Mouse (Mus musculus): ENCODE measurements around the gene Olfr1425. TPM values are rescaled to one million over a fixed set of nuclear protein-coding genes. Genes with fewer than 3 reads are reported as not detected.
"Not testable (repeated sequence)": the region's sequence is repeated elsewhere in the genome, so short reads cannot be mapped to it uniquely, and the experiment has no call there.

Gene Olfr1425
- not detected in 2 replicates for polyA plus RNA-seq (2015; fragmentation: Nextera tagmentation; extraction: Ambion mirVana)

DNA sequence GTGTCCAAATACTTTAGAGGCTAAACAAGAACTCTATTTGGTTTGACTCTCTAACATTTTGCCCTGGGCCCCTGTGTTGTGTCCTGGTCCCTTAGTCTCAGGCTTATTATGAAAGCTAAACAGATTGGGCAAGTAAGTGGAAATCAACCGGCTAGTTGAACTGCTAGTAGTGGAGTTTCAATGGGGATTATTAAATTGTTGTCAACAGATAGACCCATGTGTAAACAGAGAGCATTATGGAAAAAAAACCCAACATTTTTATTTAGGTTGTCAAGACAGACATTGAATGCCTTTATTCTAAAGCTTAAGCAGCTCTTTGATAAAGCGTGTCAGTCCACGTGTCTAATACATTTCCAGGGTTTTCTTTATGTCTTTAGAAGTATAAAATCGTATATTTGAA lies at the start of gene Olfr1425:
Gene Olfr1425, minus strand, starts transcription at position 101 of the 400 bp plus-strand sequence.
- WGBS = 77% methylated on average over 4 of the region's 4 CpGs
- not testable (repeated sequence) for H3K9me3 ChIP-seq; H3K4me1 ChIP-seq; H3K4me3 ChIP-seq; H3K4me2 ChIP-seq; ATAC-seq (ENCODE audit: insufficient number of reproducible peaks, low FRiP score, low TSS enrichment, low read depth); H3K9ac ChIP-seq; H3K27ac ChIP-seq; H3K27me3 ChIP-seq; H3K36me3 ChIP-seq

DNA sequence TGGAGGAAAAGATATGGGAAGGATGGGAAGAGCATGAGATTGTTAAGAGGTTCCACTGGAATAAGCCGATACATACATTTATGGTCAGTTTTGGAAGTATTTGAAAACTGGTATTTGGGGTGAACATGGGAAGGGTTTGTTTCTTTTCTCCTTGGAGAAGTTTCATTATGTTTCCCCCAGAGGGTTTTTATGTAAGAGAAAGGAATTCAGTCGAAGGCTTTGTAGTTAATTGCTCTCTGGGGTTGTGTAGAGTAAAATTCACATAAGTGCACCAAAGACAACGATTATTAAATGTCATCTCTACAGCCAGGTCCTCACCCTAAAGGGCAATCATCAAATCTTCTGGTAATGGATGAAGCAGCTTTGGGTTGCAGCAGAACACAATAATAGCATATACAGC lies 45.6 kb upstream of the Olfr1425 start, which contains the start of gene Olfr76:
Gene Olfr76, minus strand, starts transcription at position 101 of the 400 bp plus-strand sequence.
- Histone ChIP-seq H3K4me2 (no peak within 1 kb of the TSS), H3K36me3 (no peaks in the 10 kb centered on the region), H3K27me3 (no peaks in the 10 kb centered on the region), H3K4me1 (no peaks in the 10 kb centered on the region), H3K9me3 (no peaks in the 10 kb centered on the region), H3K4me3 (no peak within 1 kb of the TSS), H3K9ac (no peak within 1 kb of the TSS), H3K27ac (no peak within 1 kb of the TSS)
- 64% methylated on average over 3 of the region's 3 CpGs for WGBS
- ATAC-seq (ENCODE audit: insufficient number of reproducible peaks, low FRiP score, low TSS enrichment, low read depth) = no peak

DNA sequence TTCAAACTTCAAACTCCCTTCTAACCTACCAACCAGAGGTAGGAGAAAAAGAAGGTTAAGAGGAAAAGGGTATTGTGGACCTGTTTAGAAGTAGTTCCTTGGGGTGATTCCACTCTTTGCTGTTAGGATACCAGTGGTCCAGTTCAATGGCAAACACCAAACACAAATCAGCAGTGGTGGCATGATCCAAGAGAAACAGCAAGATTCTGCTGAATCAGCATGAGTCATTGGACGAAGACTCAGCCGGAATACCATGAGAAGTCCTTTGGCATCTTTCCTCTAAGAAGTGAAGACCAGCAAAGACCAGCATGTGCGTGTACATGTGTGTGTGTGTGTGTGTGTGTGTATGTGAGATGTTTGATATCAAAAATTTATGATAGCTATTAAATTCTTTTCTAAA lies 38.9 kb upstream of the Olfr1425 start:
- Histone ChIP-seq H3K4me2 (no peak overlapping the region), H3K27ac (no peak overlapping the region), H3K4me3 (no peak overlapping the region), H3K4me1 (no peaks in the 10 kb centered on the region), H3K36me3 (no peaks in the 10 kb centered on the region), H3K9ac (no peak overlapping the region), H3K27me3 (no peaks in the 10 kb centered on the region), H3K9me3 (no peaks in the 10 kb centered on the region)
- WGBS = 85% methylated on average over 3 of the region's 3 CpGs
- no peak for ATAC-seq (ENCODE audit: insufficient number of reproducible peaks, low FRiP score, low TSS enrichment, low read depth)

DNA sequence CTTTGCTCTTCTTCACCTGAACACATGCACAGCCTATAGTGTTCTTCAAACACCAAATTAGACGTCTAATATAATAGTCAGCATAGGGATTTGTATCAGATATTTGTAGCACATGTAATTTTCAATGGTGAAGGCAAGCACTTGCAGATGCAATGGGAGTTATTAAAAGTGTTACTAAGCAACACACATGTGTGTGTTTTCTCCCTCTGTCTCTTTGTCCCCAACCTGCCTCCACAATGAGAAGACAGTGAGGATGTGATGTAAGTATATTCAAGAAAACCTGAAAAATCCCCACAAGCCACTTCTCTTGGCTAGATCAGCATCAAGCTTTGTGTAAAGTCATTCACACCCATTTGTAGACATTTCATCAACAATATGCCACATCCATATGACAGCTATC lies 38.3 kb upstream of the Olfr1425 start, which contains the start of gene Olfr1428:
Gene Olfr1428, minus strand, starts transcription at position 101 of the 400 bp plus-strand sequence.
- Histone ChIP-seq H3K4me2 (no peak within 1 kb of the TSS), H3K9ac (no peak within 1 kb of the TSS), H3K27ac (no peak within 1 kb of the TSS), H3K36me3 (no peaks in the 10 kb centered on the region), H3K4me1 (no peaks in the 10 kb centered on the region), H3K27me3 (no peaks in the 10 kb centered on the region), H3K9me3 (no peaks in the 10 kb centered on the region), H3K4me3 (no peak within 1 kb of the TSS)
- 72% methylated on average over 1 of the region's 1 CpGs for WGBS
- ATAC-seq (ENCODE audit: insufficient number of reproducible peaks, low FRiP score, low TSS enrichment, low read depth) = no peak

DNA sequence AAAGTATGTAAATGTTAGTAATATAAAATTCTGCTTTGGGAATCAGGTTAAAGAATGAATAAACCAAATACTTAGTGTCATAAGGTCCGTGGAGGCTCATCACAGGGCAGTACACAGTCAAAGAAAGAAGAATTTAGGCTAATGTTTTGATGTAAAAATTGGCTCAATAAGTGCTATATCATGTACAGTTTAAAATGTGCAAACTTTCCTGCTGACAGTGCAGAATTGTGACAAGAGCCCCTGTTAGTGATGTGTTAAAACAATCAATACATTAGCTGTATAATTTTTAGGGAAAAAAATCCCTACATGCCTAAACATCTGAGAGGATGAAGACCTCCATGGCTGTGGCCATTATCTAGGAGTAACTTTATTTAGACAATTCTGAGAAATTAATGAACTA lies 36.3 kb upstream of the Olfr1425 start:
- no peaks in the 10 kb centered on the region for H3K9me3 ChIP-seq
- no peaks in the 10 kb centered on the region for H3K27me3 ChIP-seq
- H3K36me3 ChIP-seq = no peaks in the 10 kb centered on the region
- no peak overlapping the region for H3K4me3 ChIP-seq
- no peak for ATAC-seq (ENCODE audit: insufficient number of reproducible peaks, low FRiP score, low TSS enrichment, low read depth)
- no peak overlapping the region for H3K27ac ChIP-seq
- no peak overlapping the region for H3K4me2 ChIP-seq
- no peaks in the 10 kb centered on the region for H3K4me1 ChIP-seq
- 61% methylated on average over 1 of the region's 1 CpGs for WGBS
- no peak overlapping the region for H3K9ac ChIP-seq

DNA sequence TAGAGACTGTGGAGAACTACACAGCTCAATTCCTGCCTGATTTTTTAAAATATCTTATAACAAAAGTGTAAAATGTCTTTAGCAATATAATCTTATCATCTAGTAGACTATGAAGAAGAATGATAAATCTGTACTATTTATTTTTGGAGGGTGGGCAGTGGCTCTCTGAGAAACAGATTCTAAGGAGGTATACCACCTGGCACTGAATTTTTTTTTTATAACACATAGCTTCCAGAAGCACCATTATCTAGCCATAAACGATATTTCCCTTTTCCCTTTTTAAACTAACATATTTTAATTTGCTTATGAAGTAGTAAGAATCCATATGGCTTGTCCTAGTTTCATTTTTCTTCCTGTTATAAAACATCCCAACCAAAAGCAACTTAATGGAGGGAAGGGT lies 27.0 kb upstream of the Olfr1425 start:
- no peaks in the 10 kb centered on the region for H3K36me3 ChIP-seq
- H3K4me1 ChIP-seq = no peaks in the 10 kb centered on the region
- H3K27ac ChIP-seq = no peak overlapping the region
- H3K4me2 ChIP-seq = no peak overlapping the region
- no peaks in the 10 kb centered on the region for H3K27me3 ChIP-seq
- no peak overlapping the region for H3K4me3 ChIP-seq
- no peak overlapping the region for H3K9ac ChIP-seq
- no peaks in the 10 kb centered on the region for H3K9me3 ChIP-seq
- 55% methylated on average over 1 of the region's 1 CpGs for WGBS
- ATAC-seq (ENCODE audit: insufficient number of reproducible peaks, low FRiP score, low TSS enrichment, low read depth) = no peak

DNA sequence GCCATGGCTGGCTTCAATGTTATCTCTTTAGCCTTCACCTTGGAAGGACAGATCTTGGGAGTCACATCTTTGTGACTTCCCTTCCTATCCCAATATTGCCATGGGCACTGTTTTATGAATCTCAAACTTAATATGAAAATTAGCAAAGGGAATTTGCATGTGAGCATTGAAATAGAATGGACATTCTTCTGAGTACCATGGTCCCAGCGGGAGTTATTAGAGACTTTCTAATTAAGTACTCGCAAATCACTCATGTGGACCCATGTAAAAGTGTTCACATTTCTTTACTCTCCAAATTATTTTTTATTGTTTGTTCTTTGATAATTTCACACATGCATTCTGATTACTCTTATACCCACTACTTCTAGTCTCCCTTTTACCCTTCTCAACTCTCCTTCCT lies 25.7 kb upstream of the Olfr1425 start, which contains the start of gene Olfr1427:
Gene Olfr1427, minus strand, starts transcription at position 101 of the 400 bp plus-strand sequence.
- Histone ChIP-seq H3K9ac (no peak within 1 kb of the TSS), H3K4me2 (no peak within 1 kb of the TSS), H3K4me3 (no peak within 1 kb of the TSS), H3K27me3 (no peaks in the 10 kb centered on the region), H3K9me3 (no peaks in the 10 kb centered on the region), H3K4me1 (no peaks in the 10 kb centered on the region), H3K27ac (no peak within 1 kb of the TSS), H3K36me3 (no peaks in the 10 kb centered on the region)
- WGBS = 87% methylated on average over 2 of the region's 2 CpGs
- no peak for ATAC-seq (ENCODE audit: insufficient number of reproducible peaks, low FRiP score, low TSS enrichment, low read depth)

DNA sequence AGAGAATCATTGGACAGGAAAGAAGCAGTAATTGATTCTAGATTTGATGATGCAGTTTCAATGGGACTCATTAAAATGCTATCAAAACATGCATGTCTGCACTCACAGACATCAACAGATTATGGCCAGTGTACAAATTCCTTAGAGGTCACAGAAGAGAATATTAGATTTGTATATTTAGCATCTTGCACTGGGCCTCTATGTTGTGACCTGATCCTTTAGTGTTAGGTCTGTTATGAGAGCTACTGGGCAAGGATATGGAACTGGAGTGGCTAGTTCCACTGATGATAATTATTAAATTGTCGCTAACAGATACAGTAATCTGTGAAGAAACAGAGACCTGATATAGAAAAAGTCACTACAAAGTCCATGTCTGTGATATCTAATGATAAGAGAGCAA lies 14.4 kb upstream of the Olfr1425 start, which contains the start of gene Olfr1426:
Gene Olfr1426, minus strand, starts transcription at position 101 of the 400 bp plus-strand sequence.
- ATAC-seq (ENCODE audit: insufficient number of reproducible peaks, low FRiP score, low TSS enrichment, low read depth) = no peak
- Histone ChIP-seq H3K27me3 (no peaks in the 10 kb centered on the region), H3K4me1 (no peaks in the 10 kb centered on the region), H3K4me3 (no peak within 1 kb of the TSS), H3K27ac (no peak within 1 kb of the TSS), H3K4me2 (no peak within 1 kb of the TSS), H3K36me3 (no peaks in the 10 kb centered on the region), H3K9me3 (no peaks in the 10 kb centered on the region), H3K9ac (no peak within 1 kb of the TSS)
- WGBS = 82% methylated on average over 1 of the region's 1 CpGs

DNA sequence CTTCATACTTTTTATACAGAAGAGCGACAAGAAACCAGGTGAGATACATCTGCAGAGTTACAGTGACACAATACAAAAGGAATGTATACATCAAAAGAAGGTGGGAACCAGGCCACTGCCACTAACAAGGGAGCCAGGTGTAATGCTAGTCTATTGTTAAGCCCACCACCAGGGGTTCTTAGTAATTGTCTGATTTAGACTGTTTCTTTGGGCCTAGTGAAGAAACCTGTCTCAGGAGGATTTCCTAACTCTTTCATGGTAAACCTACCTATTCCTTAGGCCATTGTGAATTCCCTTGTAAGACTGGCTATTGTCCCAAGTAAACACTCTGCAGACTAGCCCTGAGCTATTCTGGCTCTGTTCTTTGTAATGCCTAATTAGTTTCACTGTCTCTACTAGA lies 8.0 kb downstream of the Olfr1425 start:
- H3K36me3 ChIP-seq; H3K9ac ChIP-seq; H3K27ac ChIP-seq; H3K4me1 ChIP-seq; H3K4me3 ChIP-seq; ATAC-seq (ENCODE audit: insufficient number of reproducible peaks, low FRiP score, low TSS enrichment, low read depth); H3K4me2 ChIP-seq; H3K27me3 ChIP-seq; H3K9me3 ChIP-seq: not testable (repeated sequence)
- WGBS = 83% methylated on average over 1 of the region's 1 CpGs

DNA sequence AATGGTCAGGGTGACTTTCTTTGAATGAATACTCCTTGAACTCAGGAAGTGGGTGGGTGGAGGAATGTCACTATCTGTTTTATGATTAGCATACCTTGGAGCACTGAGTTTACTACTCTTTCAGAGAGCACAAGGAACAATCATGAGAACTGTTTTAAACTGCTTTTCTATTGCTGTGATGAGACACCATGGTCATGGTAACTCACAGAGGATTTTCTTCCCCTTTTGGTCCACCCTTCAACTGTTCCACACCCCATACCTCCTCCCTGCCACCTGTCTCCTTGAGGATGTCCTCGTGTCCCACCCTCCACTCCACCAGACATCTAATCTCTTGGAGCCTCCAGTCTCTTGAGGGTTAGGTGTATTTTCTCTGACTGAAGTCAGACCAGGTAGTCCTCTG lies 9.7 kb downstream of the Olfr1425 start:
- not testable (repeated sequence) for H3K27ac ChIP-seq; H3K4me3 ChIP-seq; H3K9ac ChIP-seq; H3K9me3 ChIP-seq; H3K4me2 ChIP-seq; ATAC-seq (ENCODE audit: insufficient number of reproducible peaks, low FRiP score, low TSS enrichment, low read depth); H3K36me3 ChIP-seq; H3K27me3 ChIP-seq; H3K4me1 ChIP-seq
- WGBS = 86% methylated on average over 1 of the region's 1 CpGs

DNA sequence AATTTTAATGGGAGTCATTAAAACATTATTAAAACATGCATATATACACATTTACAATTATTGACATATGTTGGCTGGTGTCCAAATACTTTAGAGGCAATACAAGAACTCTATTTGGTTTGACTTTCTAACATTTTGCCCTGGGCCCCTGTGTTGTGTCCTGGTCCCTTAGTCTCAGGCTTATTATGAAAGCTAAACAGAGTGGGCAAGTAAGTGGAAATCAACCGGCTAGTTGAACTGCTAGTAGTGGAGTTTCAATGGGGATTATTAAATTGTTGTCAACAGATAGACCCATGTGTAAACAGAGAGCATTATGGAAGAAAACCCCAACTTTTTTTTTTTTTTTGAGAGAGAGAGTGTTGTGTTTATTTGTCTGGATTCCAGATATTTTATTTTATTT lies 14.9 kb downstream of the Olfr1425 start, which contains the start of gene Olfr1424:
Gene Olfr1424, minus strand, starts transcription at position 101 of the 400 bp plus-strand sequence.
- not testable (repeated sequence) for H3K27me3 ChIP-seq; H3K9ac ChIP-seq; H3K4me2 ChIP-seq; H3K4me1 ChIP-seq; H3K27ac ChIP-seq; H3K4me3 ChIP-seq; H3K36me3 ChIP-seq; H3K9me3 ChIP-seq; ATAC-seq (ENCODE audit: insufficient number of reproducible peaks, low FRiP score, low TSS enrichment, low read depth)
- WGBS = 65% methylated on average over 1 of the region's 1 CpGs

DNA sequence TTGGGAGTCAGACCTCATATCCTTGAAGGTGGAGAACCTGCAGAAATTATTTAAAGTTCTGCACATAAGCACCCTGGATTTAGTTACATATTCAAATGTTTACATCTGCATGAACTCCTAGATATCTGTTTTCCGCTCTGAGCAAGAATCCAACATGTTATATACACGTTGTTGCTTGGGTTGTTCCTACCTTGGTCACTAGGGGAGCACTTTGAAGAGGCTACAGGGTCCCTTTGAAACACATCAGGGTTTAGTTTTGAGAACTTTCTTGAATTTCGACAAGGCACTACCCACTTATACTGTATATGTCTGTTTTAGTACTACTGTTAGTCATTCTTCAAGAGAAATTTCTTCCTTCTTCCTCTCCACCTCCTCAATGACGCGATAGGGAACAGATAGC lies 34.4 kb downstream of the Olfr1425 start:
- H3K4me3 ChIP-seq = no peak overlapping the region
- 86% methylated on average over 5 of the region's 5 CpGs for WGBS
- no peak overlapping the region for H3K27ac ChIP-seq
- H3K4me1 ChIP-seq = no peaks in the 10 kb centered on the region
- H3K27me3 ChIP-seq = no peaks in the 10 kb centered on the region
- ATAC-seq (ENCODE audit: insufficient number of reproducible peaks, low FRiP score, low TSS enrichment, low read depth) = no peak
- H3K9ac ChIP-seq = no peak overlapping the region
- H3K36me3 ChIP-seq = no peaks in the 10 kb centered on the region
- H3K4me2 ChIP-seq = no peak overlapping the region
- H3K9me3 ChIP-seq = no peaks in the 10 kb centered on the region

DNA sequence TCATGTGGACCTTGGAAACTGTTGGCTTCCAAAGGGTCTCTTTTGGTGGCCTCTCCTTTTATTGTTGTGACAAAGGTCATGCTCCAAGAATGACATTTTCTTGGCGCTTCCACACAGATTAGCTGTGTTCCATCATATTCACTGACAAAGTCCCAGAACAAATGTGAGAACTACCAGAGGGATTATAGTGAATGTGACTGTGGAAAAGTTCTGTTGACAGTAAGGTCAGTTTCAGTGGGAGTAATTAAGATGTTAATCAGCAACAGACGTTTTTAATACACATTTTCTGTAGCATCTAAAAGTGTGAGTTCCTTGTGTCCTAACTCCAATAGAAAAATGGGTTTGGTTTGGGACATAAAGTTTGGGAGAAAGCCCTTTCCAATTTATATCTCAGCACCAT lies 36.3 kb downstream of the Olfr1425 start, which contains the start of gene Olfr1423:
Gene Olfr1423, minus strand, starts transcription at position 101 of the 400 bp plus-strand sequence.
- 53% methylated on average over 2 of the region's 2 CpGs for WGBS
- no peak within 1 kb of the TSS for H3K27ac ChIP-seq
- no peaks in the 10 kb centered on the region for H3K4me1 ChIP-seq
- no peak within 1 kb of the TSS for H3K4me3 ChIP-seq
- no peak within 1 kb of the TSS for H3K9ac ChIP-seq
- H3K4me2 ChIP-seq = no peak within 1 kb of the TSS
- no peaks in the 10 kb centered on the region for H3K27me3 ChIP-seq
- no peak for ATAC-seq (ENCODE audit: insufficient number of reproducible peaks, low FRiP score, low TSS enrichment, low read depth)
- H3K36me3 ChIP-seq = no peaks in the 10 kb centered on the region
- H3K9me3 ChIP-seq = no peaks in the 10 kb centered on the region
